Mouse (Mus musculus): ENCODE measurements around the gene Cd47. TPM values are rescaled to one million over a fixed set of nuclear protein-coding genes. Genes with fewer than 3 reads are reported as not detected.
A peak's percentile ranks its signal among the peaks of the same experiment; 100 is the strongest.

The Cd47 gene
- total and polyA plus RNA-seq, 2 experiments from 2014 or later: 32.9 to 77.8 TPM

- H3K36me3 ChIP-seq (replicated peaks; ENCODE audit: control insufficient read depth, insufficient read depth, low read length): no peaks in the 10 kb centered on the region
- no peak for ATAC-seq (ENCODE audit: insufficient read depth, low read depth)
- H3K9me3 ChIP-seq (replicated peaks; ENCODE audit: control insufficient read depth, low read length): no peaks in the 10 kb centered on the region
- no peak overlapping the region for H3K9ac ChIP-seq (replicated peaks; ENCODE audit: low read depth, low read length)
- H3K4me3 ChIP-seq (ENCODE audit: low read depth, low read length): no peak overlapping the region
- H3K27ac ChIP-seq (ENCODE audit: low read depth): no peak overlapping the region
- 51% methylated on average over 11 of the region's 11 CpGs for WGBS
- no peak for DNase-seq (ENCODE audit: low spot score)
- TF ChIP-seq EP300 (IDR thresholded peaks at IDR 0.05; ENCODE audit: low read depth): no peak
- no peak for TF ChIP-seq CTCF (IDR thresholded peaks at IDR 0.05; ENCODE audit: low read depth)
- no peaks in the 10 kb centered on the region for H3K27me3 ChIP-seq (ENCODE audit: control insufficient read depth, insufficient read depth, low read length)
- 0 out of 2 replicates have a peak, but pooled peaks cover 7% of the 10 kb centered on the region for H3K4me1 ChIP-seq (ENCODE audit: control insufficient read depth, insufficient read depth)
- H3K4me2 ChIP-seq (ENCODE audit: low read depth, low read length): 0 out of 2 replicates have a peak overlapping the region, but pooled peaks have one; percentile 28
These were observed 137.2 kb downstream of the Cd47 start for GRCm38 (mm10) chr16:49937218-49938165.

- 65% methylated on average over 7 of the region's 7 CpGs for WGBS
- no peak overlapping the region for H3K4me2 ChIP-seq (ENCODE audit: low read depth, low read length)
- H3K4me3 ChIP-seq (ENCODE audit: low read depth, low read length): no peak overlapping the region
- no peak overlapping the region for H3K27ac ChIP-seq (ENCODE audit: low read depth)
- ATAC-seq (ENCODE audit: insufficient read depth, low read depth) (no peak), DNase-seq (ENCODE audit: low spot score) (no peak)
- H3K9ac ChIP-seq (replicated peaks; ENCODE audit: low read depth, low read length): no peak overlapping the region
- H3K4me1 ChIP-seq (ENCODE audit: control insufficient read depth, insufficient read depth): 0 out of 2 replicates have a peak, but pooled peaks cover 7% of the 10 kb centered on the region
- H3K36me3 ChIP-seq (replicated peaks; ENCODE audit: control insufficient read depth, insufficient read depth, low read length): no peaks in the 10 kb centered on the region
- no peaks in the 10 kb centered on the region for H3K27me3 ChIP-seq (ENCODE audit: control insufficient read depth, insufficient read depth, low read length)
- TF ChIP-seq EP300 (IDR thresholded peaks at IDR 0.05; ENCODE audit: low read depth): no peak
- TF ChIP-seq CTCF (IDR thresholded peaks at IDR 0.05; ENCODE audit: low read depth): peak; percentile 35
- H3K9me3 ChIP-seq (replicated peaks; ENCODE audit: control insufficient read depth, low read length): no peaks in the 10 kb centered on the region
These were observed 138.4 kb downstream of the Cd47 start for GRCm38 (mm10) chr16:49938483-49939301.

GRCm38 (mm10) chr16:49939376-49939775 lies 139.0 kb downstream of the Cd47 start:
- DNase-seq (ENCODE audit: low spot score): no peak
- WGBS: 88% methylated on average over 2 of the region's 2 CpGs
- Histone ChIP-seq H3K4me1 (ENCODE audit: control insufficient read depth, insufficient read depth) (0 out of 2 replicates have a peak, but pooled peaks cover 7% of the 10 kb centered on the region), H3K9ac (replicated peaks; ENCODE audit: low read depth, low read length) (no peak overlapping the region), H3K4me3 (ENCODE audit: low read depth, low read length) (no peak overlapping the region), H3K27ac (ENCODE audit: low read depth) (no peak overlapping the region), H3K9me3 (replicated peaks; ENCODE audit: control insufficient read depth, low read length) (no peaks in the 10 kb centered on the region), H3K27me3 (ENCODE audit: control insufficient read depth, insufficient read depth, low read length) (no peaks in the 10 kb centered on the region), H3K4me2 (ENCODE audit: low read depth, low read length) (no peak overlapping the region), H3K36me3 (replicated peaks; ENCODE audit: control insufficient read depth, insufficient read depth, low read length) (no peaks in the 10 kb centered on the region)
- no peak for TF ChIP-seq EP300 (IDR thresholded peaks at IDR 0.05; ENCODE audit: low read depth)
- no peak for TF ChIP-seq CTCF (IDR thresholded peaks at IDR 0.05; ENCODE audit: low read depth)
- no peak for ATAC-seq (ENCODE audit: insufficient read depth, low read depth)

GRCm38 (mm10) chr16:49940473-49940872 lies 140.1 kb downstream of the Cd47 start:
- Histone ChIP-seq H3K4me2 (ENCODE audit: low read depth, low read length) (no peak overlapping the region), H3K9ac (replicated peaks; ENCODE audit: low read depth, low read length) (no peak overlapping the region), H3K4me1 (ENCODE audit: control insufficient read depth, insufficient read depth) (0 out of 2 replicates have a peak, but pooled peaks cover 7% of the 10 kb centered on the region), H3K9me3 (replicated peaks; ENCODE audit: control insufficient read depth, low read length) (no peaks in the 10 kb centered on the region), H3K36me3 (replicated peaks; ENCODE audit: control insufficient read depth, insufficient read depth, low read length) (no peaks in the 10 kb centered on the region), H3K4me3 (ENCODE audit: low read depth, low read length) (no peak overlapping the region), H3K27me3 (ENCODE audit: control insufficient read depth, insufficient read depth, low read length) (no peaks in the 10 kb centered on the region), H3K27ac (ENCODE audit: low read depth) (no peak overlapping the region)
- ATAC-seq (ENCODE audit: insufficient read depth, low read depth) (no peak), DNase-seq (ENCODE audit: low spot score) (no peak)
- no peak for TF ChIP-seq EP300 (IDR thresholded peaks at IDR 0.05; ENCODE audit: low read depth)
- TF ChIP-seq CTCF (IDR thresholded peaks at IDR 0.05; ENCODE audit: low read depth): no peak

- no peak overlapping the region for H3K9ac ChIP-seq (replicated peaks; ENCODE audit: low read depth, low read length)
- no peaks in the 10 kb centered on the region for H3K36me3 ChIP-seq (replicated peaks; ENCODE audit: control insufficient read depth, insufficient read depth, low read length)
- DNase-seq (ENCODE audit: low spot score) (no peak), ATAC-seq (ENCODE audit: insufficient read depth, low read depth) (no peak)
- no peaks in the 10 kb centered on the region for H3K27me3 ChIP-seq (ENCODE audit: control insufficient read depth, insufficient read depth, low read length)
- H3K4me1 ChIP-seq (ENCODE audit: control insufficient read depth, insufficient read depth): 0 out of 2 replicates have a peak, but pooled peaks cover 7% of the 10 kb centered on the region
- H3K4me2 ChIP-seq (ENCODE audit: low read depth, low read length): no peak overlapping the region
- no peak overlapping the region for H3K4me3 ChIP-seq (ENCODE audit: low read depth, low read length)
- H3K9me3 ChIP-seq (replicated peaks; ENCODE audit: control insufficient read depth, low read length): no peaks in the 10 kb centered on the region
- WGBS: 72% methylated on average over 1 of the region's 1 CpGs
- H3K27ac ChIP-seq (ENCODE audit: low read depth): no peak overlapping the region
- no peak for TF ChIP-seq EP300 (IDR thresholded peaks at IDR 0.05; ENCODE audit: low read depth)
- no peak for TF ChIP-seq CTCF (IDR thresholded peaks at IDR 0.05; ENCODE audit: low read depth)
These were observed 140.7 kb downstream of the Cd47 start for GRCm38 (mm10) chr16:49941031-49941430.

All from heart, postnatal 0 days (tissue).